Mouse (Mus musculus) CD8-positive naive resting alpha-beta T cell, adult 2 months (primary cell): Measurements from ENCODE around the gene Taf5l.
"Not testable (repeated sequence)": the region's sequence is repeated elsewhere in the genome, so short reads cannot be mapped to it uniquely, and the experiment has no call there.

ENCODE experiments used
- DNase-seq, 2 experiments: peaks; one replicate each; pipeline ENCODE4 v3.0.0; 2022; ENCODE audit warnings: low read depth in 2 of 2, low spot score in 2 of 2

Gene Taf5l

GRCm38 (mm10) chr8:124021237-124022227, at the start of gene Taf5l, which contains the start of gene Urb2:
Gene Taf5l (minus strand): TSS chr8:124021397.
Gene Urb2 (plus strand): TSS chr8:124021508.
- peak; percentile 88 to 91 for DNase-seq

GRCm38 (mm10) chr8:124070363-124071324, 49.4 kb upstream of the Taf5l start:
- no peak for DNase-seq

GRCm38 (mm10) chr8:124067059-124067750, 46.0 kb upstream of the Taf5l start:
- DNase-seq: no peak

- DNase-seq: no peak
Observed at GRCm38 (mm10) chr8:124066325-124067058, 45.3 kb upstream of the Taf5l start.

- DNase-seq: no peak
Observed at GRCm38 (mm10) chr8:124056832-124057655, 35.8 kb upstream of the Taf5l start.

- DNase-seq: no peak
Observed at GRCm38 (mm10) chr8:124052568-124052967, 31.4 kb upstream of the Taf5l start.

GRCm38 (mm10) chr8:124052110-124052509, 30.9 kb upstream of the Taf5l start:
- peak; percentile 49 to 55 for DNase-seq

- no peak for DNase-seq
Observed at GRCm38 (mm10) chr8:124045856-124046255, 24.7 kb upstream of the Taf5l start.

- DNase-seq: no peak
Observed at GRCm38 (mm10) chr8:124044931-124045330, 23.7 kb upstream of the Taf5l start.

GRCm38 (mm10) chr8:124044421-124044820, 23.2 kb upstream of the Taf5l start:
- DNase-seq: no peak

- DNase-seq: no peak
Observed at GRCm38 (mm10) chr8:124042201-124042600, 21.0 kb upstream of the Taf5l start.

- DNase-seq: no peak
Observed at GRCm38 (mm10) chr8:124039351-124039750, 18.2 kb upstream of the Taf5l start.

- DNase-seq: no peak
Observed at GRCm38 (mm10) chr8:124038121-124038520, 16.9 kb upstream of the Taf5l start.

GRCm38 (mm10) chr8:124033400-124033799, 12.2 kb upstream of the Taf5l start:
- DNase-seq: no peak

GRCm38 (mm10) chr8:124027831-124028230, 6.6 kb upstream of the Taf5l start:
- no peak for DNase-seq

GRCm38 (mm10) chr8:124026265-124026664, 5.1 kb upstream of the Taf5l start:
- DNase-seq: not testable (repeated sequence)

GRCm38 (mm10) chr8:124020439-124021236, 559 bp downstream of the Taf5l start:
- DNase-seq: peak; percentile 40 to 45

- DNase-seq: no peak
Observed at GRCm38 (mm10) chr8:124019782-124020181, 1.4 kb downstream of the Taf5l start.
